Mouse (Mus musculus) layer of hippocampus, postnatal 36 days (tissue): Measurements from ENCODE around the gene Abhd16b. TPM values are rescaled to one million over a fixed set of nuclear protein-coding genes. Genes with fewer than 3 reads are reported as not detected.

ENCODE experiments used
- DNase-seq, 2 experiments: peaks; one replicate each; pipeline ENCODE4 v3.0.0; 2022
- total RNA-seq, 2 experiments: library from RNA; stranded (reverse); gene quantifications; 2 replicates each; pipeline ENCODE4 v1.2.3; 2021

Gene Abhd16b
- total RNA-seq: not detected

DNA sequence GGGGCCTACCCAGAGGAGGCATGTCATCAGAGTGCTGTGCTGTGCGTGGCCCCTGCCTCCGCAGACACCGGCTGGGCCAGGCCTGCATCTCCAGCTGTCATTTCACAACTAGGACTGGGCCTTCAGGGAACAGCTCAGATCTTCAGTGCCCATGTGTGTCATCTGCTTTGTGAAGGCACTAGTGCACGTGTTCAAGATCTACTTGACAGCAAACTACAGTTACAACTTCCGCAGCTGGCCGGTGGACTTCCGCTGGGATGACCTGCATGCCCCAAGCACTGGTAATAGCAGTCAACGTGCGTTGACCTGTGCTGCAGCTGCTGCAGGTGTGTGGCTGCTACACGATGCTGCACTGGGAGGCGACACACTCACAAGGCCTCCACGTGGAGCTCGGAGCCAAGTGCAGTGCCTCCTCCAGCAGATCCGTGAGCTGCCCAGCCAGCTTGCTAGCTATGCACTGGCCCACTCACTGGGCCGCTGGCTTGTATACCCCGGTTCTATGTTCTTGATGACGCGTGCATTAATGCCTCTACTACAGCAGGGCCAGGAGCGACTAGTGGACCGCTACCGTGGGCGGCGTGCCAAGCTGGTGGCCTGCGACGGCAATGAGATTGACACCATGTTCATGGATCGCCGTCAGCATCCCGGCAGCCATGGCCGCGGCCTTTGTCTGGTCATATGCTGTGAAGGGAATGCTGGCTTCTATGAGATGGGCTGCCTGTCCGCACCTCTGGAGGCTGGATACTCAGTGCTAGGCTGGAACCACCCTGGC is at the start of gene Abhd16b:
Gene Abhd16b (plus strand): TSS at position 51 of the 772 bp plus-strand sequence.
- DNase-seq: no peak

DNA sequence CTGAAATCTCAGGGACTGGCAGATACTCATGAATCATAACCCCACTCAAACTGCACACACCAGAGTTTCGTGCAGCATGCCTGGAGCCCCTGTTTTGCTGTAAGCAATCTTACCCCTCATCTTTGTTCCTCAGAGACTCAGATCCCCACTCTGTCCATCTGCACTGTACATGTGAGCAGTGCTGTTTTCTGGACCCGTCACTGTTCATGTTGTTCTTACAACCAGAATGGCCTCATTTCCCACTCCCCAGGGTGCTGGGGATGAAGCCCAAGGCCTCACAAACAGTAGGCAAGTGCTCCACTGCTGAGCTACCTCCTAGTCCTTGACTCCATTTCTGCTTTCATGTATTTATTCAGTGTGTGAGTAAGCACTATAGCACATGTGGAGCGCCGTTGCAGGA is 40.8 kb upstream of the Abhd16b start:
- no peak for DNase-seq

DNA sequence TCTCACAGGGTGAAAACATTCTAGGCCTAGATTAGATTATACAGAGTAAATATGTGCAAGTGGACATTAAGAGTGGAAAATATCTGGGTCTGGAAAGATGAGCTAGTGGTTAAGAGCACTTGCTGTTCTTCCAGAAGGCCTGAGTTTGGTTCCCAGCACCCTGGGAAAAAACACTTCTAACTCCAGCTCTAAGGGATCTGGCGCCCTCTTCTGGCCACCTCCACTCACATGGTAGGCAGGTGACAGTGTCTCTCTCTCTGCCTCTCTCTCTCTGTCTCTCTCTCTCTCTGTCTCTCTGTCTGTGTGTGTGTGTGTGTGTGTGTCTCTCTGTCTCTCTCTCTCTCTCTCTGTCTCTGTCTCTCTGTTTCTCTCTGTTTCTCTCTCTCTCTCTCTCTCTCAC is 39.7 kb upstream of the Abhd16b start:
- no peak for DNase-seq

DNA sequence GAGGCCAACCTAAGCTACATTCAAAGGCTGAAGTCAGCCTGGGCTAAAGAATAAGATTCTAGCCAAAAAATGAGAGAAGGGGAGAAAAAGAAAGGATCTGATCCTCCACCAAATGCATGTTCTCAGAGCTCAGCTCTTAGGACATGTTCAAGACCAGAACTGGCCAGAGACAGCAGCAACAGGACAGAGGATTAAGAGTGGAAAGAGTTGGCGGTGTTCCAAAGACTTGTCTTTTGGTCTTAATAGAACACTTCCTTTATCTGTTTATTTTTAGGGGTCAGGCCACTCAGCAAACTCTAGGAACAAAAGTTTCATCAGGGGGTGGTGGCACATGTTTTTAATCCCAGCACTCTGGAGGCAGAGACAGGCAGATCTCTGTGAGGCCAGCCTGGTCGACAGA is 37.1 kb upstream of the Abhd16b start:
- no peak for DNase-seq

DNA sequence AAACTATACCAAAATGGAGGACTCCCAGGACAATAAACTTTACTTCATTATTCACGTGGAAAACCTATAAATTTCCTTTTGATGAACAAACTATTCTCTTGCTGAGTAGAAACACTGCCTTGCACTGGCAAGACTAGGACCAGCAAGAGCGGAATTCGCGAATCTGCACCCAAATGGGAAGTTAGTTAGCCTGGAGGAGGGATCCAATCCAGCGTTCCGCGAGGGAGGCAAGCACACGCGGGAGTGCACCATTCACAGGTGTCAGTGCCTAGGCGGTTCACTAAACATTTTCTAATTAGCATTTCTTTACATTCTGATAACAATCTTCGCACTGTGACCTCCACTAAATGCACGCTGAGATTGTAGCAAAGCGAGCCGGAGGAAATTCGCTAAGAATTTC is 35.2 kb upstream of the Abhd16b start:
- DNase-seq: no peak

DNA sequence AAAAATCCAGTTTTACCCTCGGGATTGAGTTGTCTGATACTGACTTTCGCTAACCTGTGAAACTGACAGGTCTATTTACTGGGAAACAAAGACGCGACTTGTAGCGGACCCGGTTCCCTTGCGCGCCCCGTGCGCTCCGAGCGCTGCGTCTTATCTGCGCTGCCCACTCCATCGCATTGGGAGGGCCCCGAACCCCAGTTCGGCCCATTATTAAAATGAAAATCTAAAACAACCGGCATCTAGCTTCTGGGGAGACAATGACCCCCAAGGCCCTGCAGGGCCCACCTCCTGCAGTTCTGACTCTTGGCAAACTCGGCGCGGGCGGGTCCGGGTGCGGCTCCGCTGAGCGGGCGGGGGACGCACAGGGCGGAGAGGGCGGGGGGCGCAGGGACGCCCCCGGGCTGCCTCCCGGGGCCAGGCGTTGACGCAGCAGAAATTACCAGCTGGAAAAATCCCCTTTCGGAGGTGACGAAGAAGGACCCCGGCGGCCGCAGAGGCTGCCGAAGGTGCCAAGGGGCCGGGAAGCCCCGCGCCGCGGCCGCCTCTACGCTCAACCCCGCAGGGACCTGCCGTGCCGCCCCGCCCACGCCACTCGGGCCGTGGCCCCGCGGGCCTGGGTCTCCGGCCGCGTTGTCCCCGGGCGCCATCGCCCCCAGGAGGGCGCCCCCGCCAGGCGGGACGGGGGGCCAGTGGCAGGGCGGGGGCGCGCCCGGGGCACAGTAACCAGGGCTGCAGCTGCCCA is 34.4 kb upstream of the Abhd16b start:
- no peak for DNase-seq

DNA sequence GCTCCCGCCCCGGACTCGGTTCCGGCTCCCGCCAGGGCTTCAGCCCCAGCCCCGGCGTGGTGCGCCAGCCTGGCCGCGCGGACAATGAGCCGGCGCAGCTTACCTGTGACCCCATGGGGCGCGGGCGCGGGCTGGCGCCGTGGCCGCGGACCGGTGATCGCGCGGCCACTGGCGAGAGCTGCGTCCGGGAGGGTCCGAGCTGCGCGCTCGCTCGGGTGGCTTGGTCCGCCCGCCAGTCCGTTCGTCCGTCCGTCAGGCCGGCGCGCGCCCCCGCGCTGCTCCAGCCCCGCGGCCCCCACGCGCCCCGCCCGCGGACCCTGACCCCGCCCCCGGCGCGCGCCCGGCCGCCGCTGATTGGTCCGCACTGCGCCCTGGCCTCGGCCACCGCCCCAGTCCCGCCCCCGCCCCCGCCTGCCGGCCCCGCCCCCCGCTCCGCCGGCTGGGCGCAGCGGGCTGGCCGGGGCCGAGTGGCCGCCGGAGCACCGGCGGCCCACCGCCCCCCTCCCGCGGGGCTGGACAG is 33.8 kb upstream of the Abhd16b start, which contains the start of gene Zbtb46:
Gene Zbtb46 (minus strand): TSS at position 274 of the 520 bp plus-strand sequence.
- peak; percentile 65 to 73 for DNase-seq

DNA sequence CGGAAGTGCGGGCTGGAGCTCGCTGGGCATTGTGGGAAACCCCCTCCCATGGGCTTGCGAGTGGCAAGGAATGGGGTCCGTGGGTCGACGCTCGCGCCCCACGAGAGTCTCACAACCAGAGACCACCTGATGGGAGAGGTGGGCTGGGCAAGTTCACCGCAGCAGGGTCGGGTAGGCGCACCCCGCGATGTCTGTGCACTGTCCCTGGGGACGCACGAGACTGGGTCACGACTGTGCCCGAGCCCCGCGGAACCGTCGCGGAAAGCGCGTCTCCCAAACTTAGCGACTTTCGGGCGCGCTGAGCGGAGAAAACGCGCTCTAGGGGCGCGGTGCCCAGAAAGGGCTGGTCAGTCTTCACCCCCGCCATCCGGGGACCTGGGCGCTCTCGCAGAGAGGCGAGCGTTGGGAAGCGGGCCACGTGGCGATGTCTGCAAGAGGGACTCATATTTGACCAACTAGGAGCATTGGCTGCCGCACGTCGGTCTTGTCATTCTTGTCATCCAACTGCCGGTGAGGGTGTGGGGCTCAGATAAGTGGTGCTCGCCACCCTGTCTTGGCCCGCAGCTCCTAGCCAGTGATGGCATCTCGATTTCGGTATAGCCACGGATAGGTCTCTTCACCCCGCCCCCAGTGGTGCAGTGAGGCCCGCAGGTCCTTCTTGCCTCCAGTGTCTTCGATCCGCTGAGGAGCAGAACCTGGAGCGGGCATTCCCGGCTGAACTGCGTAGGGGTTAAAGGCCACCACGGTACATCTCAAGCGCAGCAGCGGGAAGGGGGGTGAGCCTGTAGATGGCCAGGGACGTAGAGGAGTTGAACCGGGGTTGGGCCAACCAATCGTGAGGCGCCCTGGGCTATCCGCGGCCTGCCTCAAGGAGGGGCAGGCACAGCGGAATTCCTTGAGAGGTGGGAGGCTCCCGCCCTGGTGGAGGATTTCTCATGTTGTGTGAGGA is 33.1 kb upstream of the Abhd16b start:
- DNase-seq: peak in 1 of 2 experiments; percentile 13

DNA sequence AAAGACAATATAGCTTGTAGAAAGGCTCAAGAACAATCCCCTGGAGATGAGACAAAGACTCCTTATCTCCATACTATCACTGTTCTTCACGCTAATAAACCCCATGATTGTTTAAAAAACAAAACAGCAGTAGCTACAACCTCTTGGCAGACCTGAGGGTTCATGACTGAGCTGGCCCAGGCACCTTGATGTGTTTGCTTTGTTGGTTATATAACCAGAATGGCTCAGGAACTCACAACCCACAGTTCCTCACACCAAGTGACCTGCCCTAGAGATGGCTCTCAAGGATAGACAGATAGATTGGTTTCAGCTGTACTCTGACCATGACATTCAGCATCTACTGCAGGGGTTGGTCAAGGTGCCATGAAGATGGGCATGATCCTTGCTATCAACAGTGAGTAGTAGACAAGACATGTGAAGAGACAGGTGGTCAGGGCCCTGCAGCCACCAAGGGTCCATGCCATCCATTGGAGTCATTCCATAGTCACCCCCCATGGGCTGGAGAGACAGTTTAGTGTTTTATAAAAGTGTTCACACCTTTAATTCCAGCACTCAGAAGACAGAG is 31.4 kb upstream of the Abhd16b start:
- no peak for DNase-seq

DNA sequence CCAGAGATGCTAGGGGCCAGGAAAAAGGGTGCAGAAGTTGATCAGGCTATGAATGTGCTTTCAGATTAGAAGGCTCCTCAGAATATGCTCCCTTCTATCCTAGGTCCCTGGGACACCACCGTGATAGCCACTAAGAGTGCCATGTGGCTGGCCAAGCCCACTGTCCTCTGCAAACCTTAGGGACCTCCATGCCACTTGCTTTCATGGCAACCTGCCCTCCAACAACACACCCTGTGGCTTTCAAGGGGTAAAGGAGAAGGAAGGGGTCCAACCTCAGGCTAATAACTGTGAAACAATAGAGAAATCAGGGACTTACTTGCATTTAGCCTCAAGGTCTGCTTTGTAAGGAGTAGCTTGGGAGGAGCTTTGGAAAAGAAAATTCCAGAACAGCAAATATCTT is 30.4 kb upstream of the Abhd16b start:
- no peak for DNase-seq

DNA sequence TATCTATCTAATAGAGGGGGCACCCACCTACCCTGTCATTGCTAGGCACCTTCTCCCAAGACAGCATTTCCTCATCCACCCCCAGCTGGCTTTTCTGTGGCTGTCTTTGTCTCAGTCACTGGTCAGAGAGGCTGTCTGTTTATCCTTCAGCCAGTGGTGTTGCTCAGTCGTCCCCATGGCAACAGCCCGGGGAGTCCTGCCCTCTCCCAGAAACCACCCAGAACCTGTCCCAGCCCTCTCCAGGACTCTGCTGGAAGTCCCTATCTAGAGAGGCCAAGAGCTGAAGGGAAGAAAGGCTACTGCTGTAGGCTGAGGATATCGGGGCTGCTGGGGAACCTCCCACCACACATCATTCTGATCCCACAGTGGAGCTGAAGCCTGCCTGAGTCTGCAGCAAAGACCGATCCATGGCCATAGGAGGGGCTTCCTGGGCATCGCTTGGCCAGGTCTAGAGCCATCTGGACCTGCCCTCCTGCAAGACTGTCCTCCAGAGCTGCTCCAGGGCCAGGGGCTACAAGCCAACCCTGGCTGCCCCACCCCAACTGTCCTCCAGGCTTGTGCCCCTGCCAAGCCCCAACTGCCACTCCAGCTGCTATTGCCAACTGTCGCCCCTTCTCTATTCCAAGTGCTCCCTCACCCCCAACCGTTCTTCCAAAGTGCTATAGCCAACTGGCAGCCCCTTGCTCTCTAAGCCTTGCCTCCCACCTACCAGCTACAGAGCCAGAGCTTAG is 29.8 kb upstream of the Abhd16b start:
- peak; percentile 15 to 27 for DNase-seq

DNA sequence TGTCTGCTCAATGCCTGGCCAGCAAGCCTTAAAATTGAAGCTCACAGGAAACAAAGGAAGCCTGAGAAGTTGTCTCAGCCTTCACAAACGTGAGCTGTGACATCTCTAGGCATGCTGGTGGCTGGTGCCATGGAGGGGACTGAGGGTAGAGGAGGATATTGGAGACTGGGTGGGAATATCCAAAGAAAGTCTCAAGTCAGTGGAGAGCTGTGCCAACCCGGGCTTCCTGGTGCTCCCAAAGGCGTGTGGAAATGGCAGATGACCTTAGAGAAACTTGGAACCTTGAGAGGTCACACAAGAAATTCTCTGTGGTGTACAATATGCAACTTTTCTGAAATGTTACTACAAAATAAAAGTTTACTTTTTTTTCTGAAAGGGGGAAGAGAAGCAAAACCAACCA is 27.6 kb upstream of the Abhd16b start:
- DNase-seq: no peak

DNA sequence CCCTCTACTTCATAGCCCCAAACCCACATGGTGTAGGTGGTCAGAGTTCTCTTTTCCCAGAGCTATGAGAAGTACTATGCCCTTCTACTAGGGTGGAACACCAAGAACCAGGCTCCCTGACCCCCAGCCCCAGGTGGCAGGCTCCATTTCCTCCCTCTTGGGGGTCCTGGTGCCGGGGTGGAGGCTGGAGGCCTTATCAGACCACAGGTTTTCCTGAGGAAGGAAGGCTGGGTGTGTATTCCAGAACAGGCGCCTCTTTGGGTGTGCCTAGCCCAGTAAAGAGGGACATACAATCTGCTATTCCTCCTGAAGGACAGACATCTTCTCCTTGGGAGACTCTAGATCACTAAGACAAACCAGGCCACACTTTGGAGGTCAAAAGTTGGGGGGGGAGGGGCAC is 22.7 kb upstream of the Abhd16b start:
- no peak for DNase-seq

DNA sequence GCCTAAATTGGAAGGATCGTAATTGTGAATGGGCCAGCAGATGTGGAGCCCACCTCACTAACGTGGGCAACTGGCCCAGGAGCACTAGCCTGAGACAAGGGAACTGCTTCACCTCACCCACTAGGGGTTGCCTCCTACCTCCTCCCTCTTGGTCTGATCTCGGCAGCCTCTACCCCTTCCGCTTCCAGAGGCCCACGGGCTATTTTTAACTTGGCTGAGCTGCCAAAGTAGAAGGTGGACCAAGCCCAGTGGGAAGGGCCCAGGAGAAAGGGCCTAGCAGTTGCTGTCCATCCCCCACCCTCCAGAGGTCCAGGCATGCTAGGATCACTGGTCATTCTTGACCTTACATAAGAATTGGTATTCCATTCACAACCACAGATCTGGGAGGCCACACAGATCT is 21.8 kb upstream of the Abhd16b start:
- no peak for DNase-seq

DNA sequence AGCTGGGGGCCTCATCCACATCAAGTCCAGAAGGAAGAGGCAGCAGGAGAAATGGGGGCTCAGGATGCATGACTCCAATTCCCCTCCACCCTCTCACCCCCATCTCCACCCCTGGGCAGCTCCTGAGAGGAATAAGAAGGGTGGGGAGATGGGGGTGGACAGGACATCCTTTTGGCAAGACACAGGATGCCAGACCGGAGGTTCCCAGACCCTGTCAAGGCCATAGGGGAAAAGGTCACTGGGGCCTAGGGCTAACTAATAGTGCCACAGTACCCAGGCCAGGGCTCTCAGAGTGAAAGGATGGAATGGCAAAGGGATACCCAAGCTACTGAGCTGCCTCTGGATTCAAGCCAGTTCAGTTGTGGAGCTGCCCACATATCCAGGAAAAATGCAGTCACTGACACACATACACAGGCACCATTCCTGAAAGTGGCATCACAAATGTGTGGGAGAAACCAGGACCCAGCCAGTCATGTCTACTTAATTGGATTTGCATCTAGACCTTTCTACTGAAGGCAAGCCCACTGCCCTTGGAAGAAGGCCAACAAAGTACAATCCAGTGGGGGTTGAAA is 20.7 kb upstream of the Abhd16b start:
- DNase-seq: no peak

DNA sequence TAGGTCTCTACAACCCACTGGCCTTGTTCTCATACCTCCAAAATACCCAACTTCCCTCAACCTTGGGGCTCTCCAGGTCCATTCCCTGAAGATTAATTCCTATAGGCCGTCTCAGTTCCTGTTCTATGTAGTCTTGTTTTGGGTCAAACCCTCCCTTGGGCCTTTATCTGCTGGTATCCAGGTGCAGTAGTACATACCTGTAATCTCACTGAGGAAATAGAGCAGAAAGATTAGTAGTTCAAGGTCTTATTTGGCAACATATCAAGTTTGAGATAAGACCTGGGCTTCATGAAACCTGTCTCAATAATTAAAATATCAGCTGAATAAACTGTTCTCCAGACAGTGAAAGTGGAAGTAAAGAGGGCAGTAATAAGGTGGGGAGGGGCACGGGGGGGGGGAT is 9.9 kb upstream of the Abhd16b start:
- DNase-seq: no peak

DNA sequence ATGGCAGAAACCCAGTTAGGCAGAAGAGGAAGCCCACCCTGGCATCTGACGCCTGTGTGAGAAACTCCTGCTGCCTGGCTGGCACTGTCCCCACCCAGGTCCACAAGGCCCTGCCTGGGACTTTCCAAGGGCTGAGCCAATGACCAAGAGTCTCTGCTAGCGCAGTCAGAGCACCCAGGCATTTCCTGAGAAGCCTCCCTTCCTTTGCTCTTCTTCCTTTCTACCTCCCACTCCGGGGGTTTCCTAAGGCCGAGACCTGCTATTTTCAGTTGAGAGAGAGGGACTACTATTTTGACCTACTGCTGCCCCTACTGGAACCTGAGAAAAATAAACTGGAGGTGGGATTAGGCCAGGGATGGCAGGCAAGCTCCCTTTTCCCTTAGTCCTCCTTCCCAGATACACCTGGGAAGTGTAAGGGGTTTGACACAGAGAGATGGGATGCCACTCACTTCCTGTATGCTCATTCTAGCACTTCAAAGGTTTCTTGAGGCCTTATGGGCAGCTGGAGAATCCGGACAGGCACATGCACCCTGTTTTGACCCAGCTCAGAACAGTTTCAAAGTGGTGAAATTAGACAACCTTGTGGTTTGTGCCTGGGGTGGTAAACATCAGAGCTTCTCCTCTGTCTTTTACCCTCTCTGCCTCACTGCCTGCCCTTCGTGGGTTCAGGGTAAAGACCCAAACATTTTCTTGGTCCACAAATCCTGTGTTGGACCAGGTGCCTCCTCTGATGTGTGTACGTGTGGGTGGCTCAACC is 9.3 kb upstream of the Abhd16b start:
- no peak for DNase-seq

DNA sequence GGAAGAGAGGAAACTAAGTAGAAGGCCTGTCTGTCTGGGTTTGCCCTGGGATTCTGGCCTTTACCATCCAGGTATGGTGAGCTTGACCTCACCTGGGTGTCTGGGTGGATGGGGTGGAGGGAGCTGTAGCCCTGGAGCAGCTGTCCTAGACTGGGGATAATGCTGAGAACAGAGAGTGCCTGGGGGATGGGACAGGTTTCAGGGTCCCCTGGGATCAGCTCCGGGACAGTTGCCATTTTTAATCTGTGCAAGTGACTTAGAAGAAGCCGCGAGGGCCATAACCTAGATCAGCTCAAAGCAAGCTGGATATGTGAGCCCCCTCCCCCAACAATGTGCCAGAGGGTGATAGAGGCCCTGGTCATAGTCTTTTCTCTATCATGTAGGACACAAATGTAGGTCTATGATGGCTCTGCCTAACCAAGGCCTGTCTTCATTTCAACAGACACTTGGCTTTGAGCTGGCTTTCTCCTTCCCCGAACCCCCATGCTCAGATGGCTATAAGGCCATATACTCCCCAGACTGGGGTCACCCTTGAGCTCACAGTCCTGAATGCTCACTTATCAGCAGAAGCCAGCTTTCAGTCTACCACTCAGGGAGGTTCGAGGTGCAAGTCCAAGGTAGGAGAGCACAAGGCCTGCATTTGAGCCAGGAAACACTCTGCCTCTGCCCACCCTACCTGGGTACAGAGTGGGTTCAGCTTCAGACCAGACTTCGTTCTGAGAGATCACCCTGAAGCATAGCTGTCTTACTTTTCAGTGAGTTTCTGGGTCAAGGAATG is 8.4 kb upstream of the Abhd16b start:
- DNase-seq: no peak

DNA sequence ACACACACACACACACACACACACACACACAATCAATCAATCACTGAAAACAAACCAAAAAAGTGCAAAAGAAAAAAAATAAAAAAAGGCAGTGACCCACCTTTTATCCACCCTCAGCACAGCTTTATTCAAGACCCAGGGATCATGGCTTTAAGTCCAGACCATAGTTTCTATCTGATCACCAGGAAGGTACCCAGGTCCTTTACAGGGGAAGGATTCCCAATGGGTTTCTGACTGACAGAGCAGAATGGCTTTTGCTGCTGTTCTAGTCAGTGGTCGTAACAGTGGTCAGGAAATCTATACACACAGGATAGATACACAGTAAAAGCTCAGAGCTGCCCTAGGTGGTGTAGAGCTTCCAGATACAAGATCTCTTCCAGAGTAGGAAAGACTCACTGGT is 7.3 kb upstream of the Abhd16b start:
- DNase-seq: no peak
